24 mouse cellular contexts compared by ENCODE assay signal in the genomic region with DNA sequence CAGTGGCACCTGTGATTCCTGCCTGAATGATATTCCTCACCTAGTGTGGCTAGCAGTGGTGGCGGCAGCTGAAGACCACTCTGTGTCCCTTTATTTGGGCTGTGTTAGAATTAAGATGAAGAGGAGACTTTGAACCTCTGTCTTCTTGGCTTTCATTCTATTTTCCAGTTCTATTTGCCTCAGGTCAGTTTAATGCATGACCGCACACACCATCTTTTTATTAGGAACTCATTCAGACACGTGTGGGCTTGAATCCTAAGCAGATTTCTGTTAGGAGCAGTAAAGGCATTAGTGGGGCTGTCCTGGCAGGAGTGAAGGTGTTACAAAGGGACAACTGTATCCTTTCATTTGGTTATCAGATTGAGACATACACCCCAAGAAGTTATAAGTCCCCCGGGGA. TPM values are rescaled to one million over a fixed set of nuclear protein-coding genes. Genes with fewer than 3 reads are reported as not detected.
"Had no signal": no experiment of that assay in that cellular context is flagged by ENCODE, and none has a peak within 500 bp of the region (broad histone marks: within the 10 kb centered on the region; RNA-seq: fewer than 3 reads in every experiment).

No protein-coding gene starts in this region.

- H3K4me1 ChIP-seq: lung, embryonic 15.5 days; midbrain, embryonic 13.5 days; midbrain, embryonic 15.5 days; neural tube, embryonic 12.5 days had no signal

- H3K36me3 ChIP-seq: lung, embryonic 15.5 days; midbrain, embryonic 13.5 days; midbrain, embryonic 15.5 days; neural tube, embryonic 12.5 days had no signal

- H3K4me2 ChIP-seq: lung, embryonic 15.5 days; midbrain, embryonic 11.5 days; midbrain, embryonic 13.5 days; midbrain, embryonic 15.5 days; neural tube, embryonic 12.5 days had no signal

- H3K9ac ChIP-seq: liver, postnatal 0 days; lung, embryonic 15.5 days; midbrain, embryonic 13.5 days; midbrain, embryonic 15.5 days; neural tube, embryonic 12.5 days had no signal

- H3K27me3 ChIP-seq: lung, embryonic 15.5 days; midbrain, embryonic 13.5 days; midbrain, embryonic 15.5 days; neural tube, embryonic 12.5 days had no signal

- DNase-seq: liver, postnatal 0 days; lung, adult 2 months; lung, postnatal 14 days; lung, postnatal 36 days; retina, postnatal 1 day; right cerebral cortex, adult 18-20 months; right cerebral cortex, postnatal 25 days; right cerebral cortex, postnatal 4 days; spleen, adult 18-20 months; thymus, adult 2 months; thymus, postnatal 25 days; thymus, postnatal 4 days had no signal

- ATAC-seq: liver, postnatal 0 days; lung, postnatal 0 days; midbrain, embryonic 13.5 days; midbrain, embryonic 15.5 days had no signal

- H3K9me3 ChIP-seq: lung, embryonic 15.5 days; midbrain, embryonic 13.5 days; midbrain, embryonic 15.5 days; neural tube, embryonic 12.5 days had no signal

- H3K4me3 ChIP-seq: lung, embryonic 15.5 days; megakaryocyte, embryonic 14.5 days; midbrain, embryonic 13.5 days; midbrain, embryonic 15.5 days; neural tube, embryonic 12.5 days had no signal

- H3K27ac ChIP-seq: lung, embryonic 15.5 days; macrophage; midbrain, embryonic 13.5 days; midbrain, embryonic 15.5 days; neural tube, embryonic 12.5 days had no signal

RNA-seq across cellular contexts. Expression of gene Tff1, which starts 4.8 kb away (rescaled TPM):
- polyA plus RNA-seq: liver, postnatal 0 days; lung, adult 2 months; lung, embryonic 15.5 days; lung, postnatal 0 days; macrophage; midbrain, embryonic 11.5 days; midbrain, embryonic 13.5 days; midbrain, embryonic 15.5 days; midbrain, postnatal 0 days; neural tube, embryonic 12.5 days; neural tube, embryonic 14.5 days; urinary bladder, adult 2 months had no signal

RNA-seq across cellular contexts. Expression of gene Tff2, which starts 16.2 kb away (rescaled TPM):
- polyA plus RNA-seq: lung, embryonic 15.5 days; macrophage; midbrain, embryonic 11.5 days; midbrain, embryonic 13.5 days; midbrain, embryonic 15.5 days; midbrain, postnatal 0 days; neural tube, embryonic 12.5 days; neural tube, embryonic 14.5 days had no signal

RNA-seq across cellular contexts. Expression of gene Tff3, which starts 30.8 kb away (rescaled TPM):
- polyA plus RNA-seq: lung, adult 2 months; lung, postnatal 0 days; macrophage; neural tube, embryonic 14.5 days; urinary bladder, adult 2 months had no signal

RNA-seq across cellular contexts. Expression of gene Tmprss3, which starts 38.5 kb away (rescaled TPM):
- polyA plus RNA-seq: lung, postnatal 0 days; macrophage; midbrain, embryonic 13.5 days; neural tube, embryonic 12.5 days; neural tube, embryonic 14.5 days; small intestine, adult 2 months had no signal

RNA-seq across cellular contexts. Expression of gene Ubash3a, which starts 47.4 kb away (rescaled TPM):
- polyA plus RNA-seq: midbrain, embryonic 11.5 days; midbrain, embryonic 15.5 days; midbrain, postnatal 0 days had no signal
